Mouse (Mus musculus) layer of hippocampus, postnatal 25 days (tissue): Measurements from ENCODE around the gene Boll. TPM values are rescaled to one million over a fixed set of nuclear protein-coding genes. Genes with fewer than 3 reads are reported as not detected.

ENCODE experiments used
- DNase-seq, 2 experiments: peaks; one replicate each; pipeline ENCODE4 v3.0.0; 2022; ENCODE audit warnings: mixed read lengths in 2 of 2, low spot score in 1 of 2; ENCODE audit errors: extremely low spot score in 1 of 2
- total RNA-seq, 2 experiments: library from RNA; stranded (reverse); gene quantifications; 2 replicates each; pipeline ENCODE4 v1.2.3; 2021

Gene Boll
- total RNA-seq, 2 experiments from 2014 or later, result 0.42 to 0.84 TPM

DNA sequence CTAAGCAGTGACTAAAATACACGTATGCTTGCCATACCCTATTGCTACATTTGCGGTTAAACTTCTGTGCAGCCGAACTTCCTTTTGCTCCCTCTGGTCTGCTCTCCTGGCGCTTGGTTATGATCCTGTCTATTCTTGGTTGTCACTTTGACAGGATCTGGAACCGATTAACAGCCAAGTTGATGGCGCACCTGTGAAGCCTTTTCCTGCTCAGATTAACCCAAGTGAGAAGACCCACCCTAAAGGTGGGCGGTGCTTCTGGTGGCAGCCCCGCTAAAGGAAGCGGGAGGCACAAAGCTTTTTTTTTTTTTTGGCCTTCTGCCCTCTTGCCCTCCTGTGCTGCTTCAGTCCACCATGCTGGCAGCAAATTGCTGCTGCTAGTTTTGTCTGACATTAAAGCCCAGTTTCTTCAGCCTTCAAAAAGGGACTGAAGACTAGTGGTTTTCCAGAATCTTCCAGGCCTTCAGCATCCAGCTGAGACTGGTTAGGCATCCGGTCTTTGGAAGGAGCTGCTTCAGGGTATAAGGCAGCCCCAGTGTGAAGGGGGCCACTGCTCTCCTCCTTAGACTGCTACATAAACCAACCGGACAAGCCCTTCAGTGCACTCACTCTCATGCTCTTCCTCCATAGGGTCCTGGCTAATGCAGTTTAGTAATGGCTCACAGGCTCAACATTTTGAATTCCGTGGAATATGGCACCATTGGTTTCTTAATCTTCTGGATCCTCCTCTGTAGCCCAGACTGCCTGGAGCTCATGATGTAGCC is 152.9 kb downstream of the Boll start:
- no peak for DNase-seq

DNA sequence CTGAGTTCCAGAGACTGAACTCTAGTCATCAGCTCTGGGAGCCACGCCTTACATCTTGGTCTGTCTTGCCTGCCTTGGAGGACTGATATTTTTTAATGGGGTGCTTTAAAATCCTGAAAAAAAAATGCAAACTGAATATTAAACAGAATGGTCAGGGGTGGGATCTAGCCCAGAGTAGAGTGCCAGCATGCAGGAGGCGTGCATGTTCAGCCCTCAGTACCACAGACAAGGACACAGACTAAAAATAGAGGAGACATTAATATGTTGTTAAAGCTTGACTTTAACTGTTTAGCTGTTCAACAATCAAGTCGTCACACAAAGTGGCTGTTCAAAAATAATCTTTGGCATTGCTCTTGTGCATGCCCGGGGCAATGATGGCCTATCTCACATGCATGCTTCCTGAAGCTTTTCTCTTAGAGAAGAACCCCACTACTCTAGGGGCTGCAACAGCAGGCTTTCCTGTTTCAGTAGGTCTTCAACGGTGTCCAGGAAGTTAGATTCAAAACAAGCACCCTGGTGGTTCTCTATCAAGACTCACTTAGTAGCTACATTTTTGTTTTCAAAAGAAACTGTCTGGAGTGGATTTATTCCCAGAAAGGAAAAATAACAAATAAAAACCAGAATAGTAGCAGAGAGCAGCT is 154.6 kb downstream of the Boll start:
- no peak for DNase-seq

DNA sequence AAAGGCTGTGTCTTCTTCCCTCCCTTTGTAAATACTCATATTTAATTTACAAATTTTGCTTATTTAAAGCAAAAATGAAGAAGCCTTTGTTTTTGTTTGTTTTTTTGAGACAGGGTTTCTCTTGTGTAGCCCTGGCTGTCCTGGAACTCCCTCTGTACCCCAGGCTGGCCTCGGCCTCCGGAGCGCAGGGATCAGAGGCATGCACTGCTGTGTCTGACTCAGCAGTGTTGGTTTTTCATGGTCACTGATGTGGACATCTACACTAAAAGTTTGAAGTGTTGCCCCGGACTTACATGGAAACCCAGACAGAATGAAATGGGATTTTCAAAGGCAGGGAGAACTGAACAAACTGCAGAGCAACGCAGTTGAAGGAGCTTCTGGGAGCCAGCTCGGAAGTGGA is 155.7 kb downstream of the Boll start:
- DNase-seq, result no peak

DNA sequence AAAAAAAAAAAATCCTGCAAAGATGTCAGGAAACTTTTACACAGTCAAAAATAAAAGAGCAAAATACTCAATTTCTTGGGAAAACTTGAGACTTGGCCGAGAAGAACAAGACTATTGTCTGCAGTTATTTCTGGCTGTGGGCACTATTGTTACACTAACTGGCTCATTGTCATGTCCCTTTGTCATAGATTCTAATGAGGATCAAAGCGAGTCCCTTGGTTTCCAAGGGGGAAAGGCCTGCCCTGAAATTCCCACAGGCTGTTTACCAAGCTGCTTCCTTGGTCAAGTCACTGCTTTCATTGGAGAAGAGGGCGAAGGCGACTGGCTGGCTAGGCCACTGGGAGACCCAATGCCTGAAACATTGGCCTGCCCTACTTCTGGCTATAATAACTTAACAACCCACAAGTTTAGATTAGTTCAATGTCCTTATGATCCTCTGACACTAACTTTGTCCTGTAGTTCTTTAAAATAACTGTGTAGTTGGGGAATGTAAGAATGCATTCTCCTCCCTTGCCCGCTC is 157.4 kb downstream of the Boll start:
- no peak for DNase-seq

DNA sequence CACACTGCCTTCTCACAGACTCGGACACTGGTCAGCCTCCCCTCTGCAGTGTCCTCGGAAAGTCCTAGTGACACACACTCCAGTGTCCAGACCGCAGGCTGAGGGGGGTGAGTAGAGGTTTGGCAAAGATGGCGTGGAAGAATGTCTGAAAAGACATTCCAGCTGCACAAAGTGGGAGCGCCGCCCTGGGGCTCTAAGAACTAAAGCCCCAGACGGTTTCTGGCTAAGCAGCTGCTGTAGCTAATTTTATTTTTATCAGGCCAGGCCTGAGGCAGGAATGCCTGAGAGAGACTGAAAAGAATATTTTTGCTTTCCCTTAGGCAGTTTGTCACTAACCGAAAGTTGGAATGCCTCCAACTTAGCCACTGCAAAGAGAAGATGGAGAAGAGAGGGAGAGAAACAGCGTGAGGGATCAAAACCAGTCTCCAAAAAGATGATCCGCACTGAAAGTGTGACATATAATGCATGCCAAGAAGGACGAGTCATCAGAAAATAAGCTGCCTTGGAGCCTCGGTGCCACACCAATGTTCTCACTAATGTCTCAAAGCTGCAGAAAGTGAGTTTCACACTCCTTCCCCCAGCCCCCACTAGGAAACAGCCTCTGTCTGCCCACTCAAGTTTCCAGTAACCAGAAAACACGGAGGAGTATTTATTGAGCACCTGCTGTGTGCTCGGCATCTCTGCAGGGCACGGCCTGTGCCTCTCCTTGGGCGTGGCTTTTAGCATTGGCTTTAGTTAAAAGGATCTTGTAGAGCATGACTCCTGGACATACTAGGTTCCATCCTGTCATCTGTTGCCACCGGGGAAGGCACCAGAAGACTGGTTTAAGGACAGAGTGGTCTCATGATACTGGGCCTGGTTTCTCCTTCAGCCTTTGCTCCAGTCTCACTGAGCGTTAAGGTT is 161.2 kb downstream of the Boll start:
- peak; percentile 15 to 18 for DNase-seq

DNA sequence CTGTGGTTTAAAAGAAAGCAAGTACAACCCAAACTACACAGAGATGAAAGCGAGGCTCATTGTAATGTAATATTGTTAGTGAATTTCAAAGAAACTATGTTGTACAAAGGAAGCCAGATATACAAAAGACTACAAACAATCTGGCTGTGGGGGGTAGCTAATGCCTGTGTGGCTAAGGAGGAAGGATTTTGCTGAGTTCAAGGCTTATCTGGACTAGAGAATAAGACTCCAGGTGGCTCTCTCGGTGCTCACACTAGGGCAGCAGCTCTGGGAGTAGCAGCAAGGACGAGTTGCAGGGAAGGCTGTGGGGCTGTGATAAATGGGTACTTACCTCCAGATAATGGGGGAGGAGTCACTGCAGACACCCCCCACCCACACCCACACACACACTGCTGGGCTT is 164.6 kb downstream of the Boll start:
- no peak for DNase-seq

Other genes with a start within 250 kb of the Boll start
- gene Mob4, start 232.2 kb downstream of the Boll start, total RNA-seq, result 10 to 100 TPM; 57.1 to 57.5 TPM
- gene Rftn2, start 136.7 kb downstream of the Boll start, total RNA-seq, result 10 to 100 TPM; 32.0 to 33.8 TPM
- 1 to 10 TPM; 8.2 to 9.8 TPM for gene Mars2, start 126.3 kb downstream of the Boll start, total RNA-seq
- gene Plcl1, start 42.5 kb upstream of the Boll start, total RNA-seq, result 10 to 100 TPM; 25.6 to 27.2 TPM